Mouse (Mus musculus) midbrain, embryonic 16.5 days (tissue): Measurements from ENCODE around the gene Atat1. TPM values are rescaled to one million over a fixed set of nuclear protein-coding genes. Genes with fewer than 3 reads are reported as not detected.

ENCODE experiments used
- ATAC-seq: fragments of 200-750 bp; cut with Nextera tagmentation; 2 replicates; pipeline ENCODE4 v1.8.0; 2017; ENCODE audit warnings: moderate TSS enrichment
- H3K27ac ChIP-seq: fragments of 300-500 bp; sonication (generic); 2 replicates; pipeline ENCODE4 v1.5.1; 2014; ENCODE audit warnings: mild to moderate bottlenecking, low read length, mixed read lengths
- H3K27me3 ChIP-seq: fragments of 300-500 bp; sonication (generic); 2 replicates; pipeline ENCODE4 v1.6.1; 2014; ENCODE audit warnings: low read depth, low read length, mixed read lengths; ENCODE audit not compliant: control insufficient read depth, insufficient read depth
- H3K36me3 ChIP-seq: fragments of 300-500 bp; sonication (generic); 2 replicates; pipeline ENCODE4 v1.6.1; 2014; ENCODE audit warnings: mild to moderate bottlenecking, low read length, moderate library complexity, mixed read lengths; ENCODE audit not compliant: control insufficient read depth, insufficient read depth
- H3K4me1 ChIP-seq: fragments of 300-500 bp; sonication (generic); 2 replicates; pipeline ENCODE4 v1.6.1; 2014; ENCODE audit warnings: mild to moderate bottlenecking, low read length, mixed read lengths; ENCODE audit not compliant: control insufficient read depth, insufficient read depth
- H3K4me2 ChIP-seq: fragments of 300-500 bp; sonication (generic); 2 replicates; pipeline ENCODE4 v1.6.1; 2014; ENCODE audit warnings: mild to moderate bottlenecking, low read length, mixed read lengths
- H3K4me3 ChIP-seq: fragments of 300-500 bp; sonication (generic); 2 replicates; pipeline ENCODE4 v1.5.1; 2014; ENCODE audit warnings: low read depth, mild to moderate bottlenecking, low read length, moderate library complexity, mixed read lengths
- H3K9ac ChIP-seq: fragments of 300-500 bp; sonication (generic); 2 replicates; pipeline ENCODE4 v1.6.1; 2014; ENCODE audit warnings: low read depth, low read length, mixed read lengths
- H3K9me3 ChIP-seq: fragments of 300-500 bp; sonication (generic); replicated peaks from 2 replicates; pipeline ENCODE4 v1.6.1; 2014; ENCODE audit warnings: mild to moderate bottlenecking, low read length, mixed read lengths; ENCODE audit not compliant: control insufficient read depth, poor library complexity, severe bottlenecking
- WGBS: fragments of 180-500 bp; shearing (Covaris S2); extraction: QIAGEN DNeasy Blood & Tissue Kit; methylation state at CpG from one replicate; pipeline ENCODE4 v1.1.7; 2014; 5-methylcytosine and 5-hydroxymethylcytosine counted together
- polyA plus RNA-seq: library from polyadenylated mRNA; unstranded; fragments of >200 nt; fragmentation: Nextera tagmentation; extraction: Ambion mirVana; gene quantifications from 2 replicates; pipeline ENCODE4 v1.2.1, GENCODE M21; 2015

Gene Atat1
- polyA plus RNA-seq, 1 experiment from 2014 or later, result 465 TPM

- peak within 1 kb of the TSS; percentile 81 for H3K9ac ChIP-seq
- H3K36me3 ChIP-seq, result peaks cover 33% of the 10 kb centered on the region; the same call in 1 of the 2 replicates
- WGBS, result under 1% methylated on average over 60 of the region's 86 CpGs
- peaks cover 16% of the 10 kb centered on the region for H3K4me1 ChIP-seq
- peak within 1 kb of the TSS; percentile 98 for H3K27ac ChIP-seq
- no peaks in the 10 kb centered on the region for H3K27me3 ChIP-seq
- H3K4me3 ChIP-seq, result peak within 1 kb of the TSS; percentile 62
- no peaks in the 10 kb centered on the region for H3K9me3 ChIP-seq
- H3K4me2 ChIP-seq, result peak within 1 kb of the TSS; percentile 87
- ATAC-seq, result peak; percentile 95
Observed at GRCm38 (mm10) chr17:35896781-35897643, 12.9 kb downstream of the Atat1 start, which contains the start of gene 2310061I04Rik. TSS of gene 2310061I04Rik (minus strand) at chr17:35897431.

GRCm38 (mm10) chr17:35887725-35888124, 22.1 kb downstream of the Atat1 start:
- Histone ChIP-seq H3K9me3 (no peaks in the 10 kb centered on the region), H3K27me3 (no peaks in the 10 kb centered on the region), H3K27ac (no peak overlapping the region), H3K9ac (no peak overlapping the region), H3K4me3 (no peak overlapping the region), H3K4me2 (no peak overlapping the region), H3K4me1 (no peaks in the 10 kb centered on the region), H3K36me3 (peaks cover 68% of the 10 kb centered on the region)
- ATAC-seq, result no peak
- 88% methylated on average over 13 of the region's 17 CpGs for WGBS

- 97% methylated on average over 14 of the region's 14 CpGs for WGBS
- H3K9ac ChIP-seq, result no peak overlapping the region
- peaks cover 46% of the 10 kb centered on the region for H3K36me3 ChIP-seq
Observed at GRCm38 (mm10) chr17:35883777-35884176, 26.1 kb downstream of the Atat1 start.

GRCm38 (mm10) chr17:35882924-35883323, 27.0 kb downstream of the Atat1 start:
- Histone ChIP-seq H3K36me3 (peaks cover 39% of the 10 kb centered on the region), H3K4me3 (no peak overlapping the region), H3K27me3 (no peaks in the 10 kb centered on the region), H3K9ac (no peak overlapping the region), H3K4me2 (no peak overlapping the region), H3K27ac (no peak overlapping the region), H3K9me3 (no peaks in the 10 kb centered on the region), H3K4me1 (peaks cover 9% of the 10 kb centered on the region)
- no peak for ATAC-seq
- WGBS, result 95% methylated on average over 17 of the region's 17 CpGs

More at GRCm38 (mm10) chr17:35883777-35884176, 26.1 kb downstream of the Atat1 start:
- peaks cover 9% of the 10 kb centered on the region for H3K4me1 ChIP-seq
- H3K9me3 ChIP-seq, result no peaks in the 10 kb centered on the region
- H3K4me2 ChIP-seq, result no peak overlapping the region
- H3K27me3 ChIP-seq, result no peaks in the 10 kb centered on the region
- H3K27ac ChIP-seq, result no peak overlapping the region
- H3K4me3 ChIP-seq, result no peak overlapping the region
- no peak for ATAC-seq

- Histone ChIP-seq H3K9me3 (no peaks in the 10 kb centered on the region), H3K4me3 (peak within 1 kb of the TSS; percentile 83), H3K9ac (peak within 1 kb of the TSS; percentile 82), H3K4me1 (peaks cover 9% of the 10 kb centered on the region), H3K27ac (peak within 1 kb of the TSS; percentile 78), H3K4me2 (peak within 1 kb of the TSS; percentile 85), H3K27me3 (no peaks in the 10 kb centered on the region), H3K36me3 (peaks cover 21% of the 10 kb centered on the region)
- WGBS, result 6% methylated on average over 66 of the region's 66 CpGs
- peak; percentile 93 for ATAC-seq
Observed at GRCm38 (mm10) chr17:35879245-35880057, 30.4 kb downstream of the Atat1 start, which contains the start of gene Dhx16. TSS of gene Dhx16 (plus strand) at chr17:35879819.

- ATAC-seq, result no peak
- Histone ChIP-seq H3K36me3 (peaks cover 4% of the 10 kb centered on the region), H3K9me3 (no peaks in the 10 kb centered on the region; the same call in 1 of the 2 replicates), H3K4me3 (no peak overlapping the region), H3K9ac (no peak overlapping the region), H3K27ac (no peak overlapping the region), H3K4me1 (peaks cover 24% of the 10 kb centered on the region), H3K27me3 (no peaks in the 10 kb centered on the region), H3K4me2 (no peak overlapping the region)
- 95% methylated on average over 6 of the region's 6 CpGs for WGBS
Observed at GRCm38 (mm10) chr17:35874721-35875120, 35.2 kb downstream of the Atat1 start.

- H3K4me2 ChIP-seq, result no peak overlapping the region
- H3K9me3 ChIP-seq, result no peaks in the 10 kb centered on the region; the same call in 1 of the 2 replicates
- no peak overlapping the region for H3K27ac ChIP-seq
- H3K36me3 ChIP-seq, result peaks cover 4% of the 10 kb centered on the region
- peaks cover 31% of the 10 kb centered on the region for H3K4me1 ChIP-seq
- WGBS, result 33% methylated on average over 21 of the region's 21 CpGs
- H3K9ac ChIP-seq, result no peak overlapping the region
- H3K27me3 ChIP-seq, result no peaks in the 10 kb centered on the region
- ATAC-seq, result no peak
- H3K4me3 ChIP-seq, result no peak overlapping the region
Observed at GRCm38 (mm10) chr17:35873774-35874519, 35.9 kb downstream of the Atat1 start.

GRCm38 (mm10) chr17:35870884-35871696, 38.8 kb downstream of the Atat1 start:
- H3K9me3 ChIP-seq, result no peaks in the 10 kb centered on the region; the same call in 1 of the 2 replicates
- H3K27ac ChIP-seq, result 0 out of 2 replicates have a peak overlapping the region, but pooled peaks have one; percentile 54
- 90% methylated on average over 8 of the region's 8 CpGs for WGBS
- peaks cover 52% of the 10 kb centered on the region for H3K4me1 ChIP-seq
- H3K9ac ChIP-seq, result peak overlapping the region; percentile 57; the same call in 1 of the 2 replicates
- H3K36me3 ChIP-seq, result peaks cover 4% of the 10 kb centered on the region
- ATAC-seq, result no peak
- H3K4me3 ChIP-seq, result peak overlapping the region; percentile 74; the same call in 1 of the 2 replicates
- H3K4me2 ChIP-seq, result peak overlapping the region; percentile 95
- H3K27me3 ChIP-seq, result no peaks in the 10 kb centered on the region
